Mouse (Mus musculus) thymus, postnatal 14 days (tissue): ENCODE results near the gene Serf2.

Source experiments
- DNase-seq: peaks from one replicate; pipeline ENCODE4 v3.0.0; 2021

Gene Serf2

GRCm38 (mm10) chr2:121448739-121449535, at the start of gene Serf2:
Gene Serf2, plus strand, starts transcription at chr2:121449195.
- peak; percentile 100 for DNase-seq

GRCm38 (mm10) chr2:121403296-121403695, 45.7 kb upstream of the Serf2 start:
- DNase-seq: no peak

- peak; percentile 68 for DNase-seq
Observed at GRCm38 (mm10) chr2:121408160-121408559, 40.8 kb upstream of the Serf2 start.

GRCm38 (mm10) chr2:121412843-121413386, 36.1 kb upstream of the Serf2 start:
- DNase-seq: no peak

GRCm38 (mm10) chr2:121413387-121414042, 35.5 kb upstream of the Serf2 start, which contains the start of the genes Pdia3 and Catsper2:
Gene Pdia3, plus strand, starts transcription at chr2:121413775.
Gene Catsper2, minus strand, starts transcription at chr2:121413792.
- peak; percentile 97 for DNase-seq

- peak; percentile 70 for DNase-seq
Observed at GRCm38 (mm10) chr2:121414139-121414685, 34.8 kb upstream of the Serf2 start.

- no peak for DNase-seq
Observed at GRCm38 (mm10) chr2:121415103-121415502, 33.9 kb upstream of the Serf2 start.

- DNase-seq: no peak
Observed at GRCm38 (mm10) chr2:121415591-121415990, 33.4 kb upstream of the Serf2 start.

GRCm38 (mm10) chr2:121416356-121416755, 32.6 kb upstream of the Serf2 start:
- DNase-seq: no peak

- DNase-seq: no peak
Observed at GRCm38 (mm10) chr2:121418476-121418875, 30.5 kb upstream of the Serf2 start.

GRCm38 (mm10) chr2:121423166-121423565, 25.8 kb upstream of the Serf2 start:
- DNase-seq: no peak

- no peak for DNase-seq
Observed at GRCm38 (mm10) chr2:121425890-121426289, 23.1 kb upstream of the Serf2 start.

GRCm38 (mm10) chr2:121434854-121435253, 14.1 kb upstream of the Serf2 start:
- peak; percentile 41 for DNase-seq

GRCm38 (mm10) chr2:121439746-121440145, 9.2 kb upstream of the Serf2 start:
- no peak for DNase-seq

GRCm38 (mm10) chr2:121440834-121441605, 8.0 kb upstream of the Serf2 start:
- no peak for DNase-seq

- DNase-seq: peak; percentile 7
Observed at GRCm38 (mm10) chr2:121441800-121442199, 7.2 kb upstream of the Serf2 start.

GRCm38 (mm10) chr2:121442259-121443067, 6.5 kb upstream of the Serf2 start:
- DNase-seq: peak; percentile 66

- no peak for DNase-seq
Observed at GRCm38 (mm10) chr2:121443068-121443349, 6.0 kb upstream of the Serf2 start.

GRCm38 (mm10) chr2:121444178-121444577, 4.8 kb upstream of the Serf2 start, which contains the start of gene Ell3:
Gene Ell3, minus strand, starts transcription at chr2:121444278.
- DNase-seq: no peak

- no peak for DNase-seq
Observed at GRCm38 (mm10) chr2:121445117-121445516, 3.9 kb upstream of the Serf2 start.

- DNase-seq: no peak
Observed at GRCm38 (mm10) chr2:121446506-121446905, 2.5 kb upstream of the Serf2 start.

GRCm38 (mm10) chr2:121447006-121447405, 2.0 kb upstream of the Serf2 start:
- no peak for DNase-seq
